Mouse (Mus musculus): ENCODE measurements around the gene St7l. TPM values are rescaled to one million over a fixed set of nuclear protein-coding genes. Genes with fewer than 3 reads are reported as not detected.
A peak's percentile ranks its signal among the peaks of the same experiment; 100 is the strongest.
"Not testable (repeated sequence)": the region's sequence is repeated elsewhere in the genome, so short reads cannot be mapped to it uniquely, and the experiment has no call there.

Gene St7l
- polyA plus RNA-seq, 1 experiment from 2014 or later: 32.6 TPM

DNA sequence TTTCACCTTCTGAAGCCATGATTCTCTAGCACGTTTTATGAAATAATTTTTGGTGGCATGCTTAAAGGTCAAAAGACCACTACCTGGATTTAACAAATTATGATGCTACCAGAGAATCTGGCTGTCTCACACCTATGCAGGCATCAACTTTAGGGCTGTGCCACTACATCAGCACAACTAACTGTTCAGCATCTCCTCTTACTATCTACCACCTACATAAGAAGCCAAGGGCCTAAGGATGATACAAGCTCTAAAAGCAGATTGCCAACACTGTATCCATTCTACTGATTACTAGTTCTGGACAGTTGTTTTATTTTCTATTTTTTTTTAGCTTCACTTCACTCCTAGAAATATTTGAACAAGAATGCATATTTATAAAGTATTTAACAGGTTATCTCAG lies 9.3 kb upstream of the St7l start:
- no peaks in the 10 kb centered on the region for H3K4me1 ChIP-seq
- H3K27ac ChIP-seq: no peak overlapping the region
- no peak overlapping the region for H3K4me3 ChIP-seq
- 94% methylated on average over 1 of the region's 1 CpGs for WGBS
- H3K9me3 ChIP-seq (replicated peaks): no peaks in the 10 kb centered on the region
- H3K9ac ChIP-seq: no peak overlapping the region
- H3K27me3 ChIP-seq: no peaks in the 10 kb centered on the region
- no peak for ATAC-seq
- no peak overlapping the region for H3K4me2 ChIP-seq
- peaks cover 28% of the 10 kb centered on the region for H3K36me3 ChIP-seq (ENCODE audit: poor library complexity, severe bottlenecking)

DNA sequence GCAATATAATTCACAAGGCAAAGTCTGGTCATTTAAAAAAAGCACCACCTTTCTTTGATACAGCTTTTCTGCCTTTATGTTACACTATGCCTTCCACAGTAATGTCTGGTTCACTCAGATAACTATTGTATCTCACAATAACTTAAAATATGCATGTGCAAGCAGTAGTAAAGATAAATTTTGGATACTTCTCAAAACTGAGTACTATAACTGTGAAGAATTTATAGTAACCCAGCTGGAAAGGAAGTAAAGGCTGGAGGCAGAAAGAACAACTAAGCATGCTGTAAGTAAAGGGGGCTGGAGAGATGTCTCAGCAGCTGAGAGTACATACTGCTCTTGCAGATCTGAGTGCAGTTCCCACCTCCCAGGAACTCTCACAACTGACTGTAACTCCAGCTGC lies 8.9 kb upstream of the St7l start:
- no peaks in the 10 kb centered on the region for H3K27me3 ChIP-seq
- H3K9me3 ChIP-seq (replicated peaks): no peaks in the 10 kb centered on the region
- H3K9ac ChIP-seq: no peak overlapping the region
- peaks cover 26% of the 10 kb centered on the region for H3K36me3 ChIP-seq (ENCODE audit: poor library complexity, severe bottlenecking)
- no peaks in the 10 kb centered on the region for H3K4me1 ChIP-seq
- ATAC-seq: no peak
- no peak overlapping the region for H3K4me2 ChIP-seq
- H3K27ac ChIP-seq: no peak overlapping the region
- H3K4me3 ChIP-seq: no peak overlapping the region

DNA sequence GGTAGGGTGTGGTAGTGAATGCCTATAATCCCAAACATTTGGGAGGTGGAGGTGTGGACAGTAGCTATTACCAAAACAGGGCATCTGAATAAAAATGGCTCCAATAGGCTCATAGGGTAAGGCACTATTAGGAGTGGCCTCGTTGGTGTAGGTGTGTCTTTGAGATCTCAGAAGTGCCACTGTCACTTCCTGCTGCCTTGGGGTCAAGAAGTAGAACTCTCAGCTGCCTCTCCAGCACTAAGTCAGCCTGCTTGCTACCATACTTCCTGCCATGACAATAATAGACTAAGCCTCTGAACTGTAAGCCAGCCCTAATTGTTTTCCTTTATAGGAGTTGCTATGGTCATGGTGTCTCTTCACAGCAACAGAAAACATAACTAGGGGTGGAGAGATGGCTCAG lies 7.7 kb upstream of the St7l start:
- Histone ChIP-seq H3K36me3 (ENCODE audit: poor library complexity, severe bottlenecking) (peaks cover 25% of the 10 kb centered on the region), H3K9ac (no peak overlapping the region), H3K4me2 (no peak overlapping the region), H3K9me3 (replicated peaks) (no peaks in the 10 kb centered on the region), H3K4me1 (peaks cover 2% of the 10 kb centered on the region), H3K27ac (no peak overlapping the region), H3K27me3 (no peaks in the 10 kb centered on the region), H3K4me3 (no peak overlapping the region)
- 90% methylated on average over 1 of the region's 1 CpGs for WGBS
- no peak for ATAC-seq

DNA sequence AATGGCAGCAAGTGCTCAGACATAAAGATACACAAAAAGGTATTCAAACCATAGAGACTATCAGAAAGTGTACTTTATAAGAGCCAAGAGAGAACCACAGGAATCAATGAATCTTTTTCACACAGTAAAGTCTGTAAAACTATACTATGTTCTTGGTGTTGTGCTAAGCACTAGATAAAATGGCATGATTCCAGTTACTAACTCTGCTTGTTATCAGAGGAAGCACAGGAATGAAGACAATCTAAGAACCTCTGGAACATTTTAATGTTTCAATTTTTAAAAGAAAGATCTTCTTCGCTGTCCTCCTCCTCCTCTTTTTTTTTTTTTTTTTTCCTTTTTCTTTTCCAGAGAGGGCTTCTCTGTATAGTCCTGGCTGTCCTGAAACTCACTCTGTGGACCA lies 5.2 kb upstream of the St7l start:
- Histone ChIP-seq H3K9me3 (replicated peaks) (no peaks in the 10 kb centered on the region), H3K27me3 (no peaks in the 10 kb centered on the region), H3K4me2 (no peak overlapping the region), H3K9ac (no peak overlapping the region), H3K4me1 (peaks cover 26% of the 10 kb centered on the region), H3K4me3 (no peak overlapping the region), H3K27ac (no peak overlapping the region), H3K36me3 (ENCODE audit: poor library complexity, severe bottlenecking) (peaks cover 25% of the 10 kb centered on the region)
- WGBS: 100% methylated on average over 1 of the region's 1 CpGs
- no peak for ATAC-seq

DNA sequence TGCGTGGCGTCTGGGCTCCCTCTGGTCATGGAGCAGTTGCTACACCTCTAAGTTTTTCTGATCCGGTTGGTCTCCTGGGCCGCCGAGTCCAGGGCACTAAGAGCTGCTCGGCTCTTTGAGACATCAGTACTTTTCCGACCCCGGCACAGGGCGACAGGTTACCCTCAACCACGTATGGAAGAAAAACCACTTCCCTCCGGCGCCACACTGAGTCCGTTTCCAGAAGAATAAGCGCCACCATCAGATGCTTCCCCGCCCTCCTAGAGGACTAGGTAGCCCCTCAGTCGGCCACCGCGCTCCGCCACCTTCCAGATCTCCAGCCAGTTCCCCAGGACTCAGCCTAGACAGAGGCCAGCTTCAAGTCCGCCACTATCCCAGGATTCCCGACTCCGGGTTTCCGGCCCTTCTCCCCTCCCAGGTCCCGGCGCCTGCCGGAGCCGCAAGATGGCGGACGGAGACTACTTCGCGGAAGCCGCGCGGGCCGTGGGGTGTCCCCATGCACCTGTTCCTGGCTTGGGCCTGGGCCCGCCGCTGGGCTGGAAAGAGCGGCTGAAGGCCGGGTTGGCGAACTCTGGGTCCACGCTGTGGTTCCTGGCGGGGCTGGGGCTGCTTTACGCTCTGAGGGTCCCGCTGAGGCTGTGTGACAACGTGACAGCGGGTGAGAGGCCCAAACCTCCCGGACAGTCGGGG lies 991 bp downstream of the St7l start:
- H3K9me3 ChIP-seq (replicated peaks): no peaks in the 10 kb centered on the region
- peak overlapping the region; percentile 93 for H3K27ac ChIP-seq
- H3K4me2 ChIP-seq: peak overlapping the region; percentile 86
- under 1% methylated on average over 44 of the region's 48 CpGs for WGBS
- peaks cover 6% of the 10 kb centered on the region; the same call in 1 of the 2 replicates for H3K36me3 ChIP-seq (ENCODE audit: poor library complexity, severe bottlenecking)
- peak overlapping the region; percentile 72 for H3K4me3 ChIP-seq
- ATAC-seq: peak; percentile 92
- H3K4me1 ChIP-seq: peaks cover 39% of the 10 kb centered on the region
- H3K9ac ChIP-seq: peak overlapping the region; percentile 86
- H3K27me3 ChIP-seq: no peaks in the 10 kb centered on the region

DNA sequence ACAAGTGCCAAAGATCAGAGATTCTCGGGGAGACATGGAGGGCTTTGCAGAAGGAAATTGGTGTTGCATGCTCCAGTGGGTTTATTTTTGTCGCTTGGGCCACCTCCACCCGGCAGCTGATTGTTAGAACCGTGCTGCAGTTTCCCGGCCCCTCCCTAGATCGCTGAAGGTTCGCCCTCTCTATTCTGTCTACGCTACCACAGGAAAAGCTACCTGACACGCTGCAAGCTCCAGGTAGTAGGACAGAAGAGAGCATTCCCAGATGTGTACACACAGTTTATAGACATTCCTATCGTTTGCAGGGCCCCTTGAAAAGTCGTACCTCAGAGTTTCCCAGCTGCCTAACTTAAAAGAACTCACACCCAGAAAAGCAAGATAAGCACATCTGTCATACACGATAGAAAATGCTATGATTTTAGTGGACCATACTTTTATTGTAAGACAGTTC lies 1.6 kb downstream of the St7l start:
- Histone ChIP-seq H3K4me2 (peak overlapping the region; percentile 86), H3K4me1 (peaks cover 39% of the 10 kb centered on the region), H3K27me3 (no peaks in the 10 kb centered on the region), H3K9ac (peak overlapping the region; percentile 86), H3K27ac (peak overlapping the region; percentile 93), H3K9me3 (replicated peaks) (no peaks in the 10 kb centered on the region), H3K4me3 (peak overlapping the region; percentile 72), H3K36me3 (ENCODE audit: poor library complexity, severe bottlenecking) (peaks cover 8% of the 10 kb centered on the region)
- ATAC-seq: peak; percentile 16; the same call in 1 of the 2 replicates
- WGBS: 1% methylated on average over 12 of the region's 12 CpGs

DNA sequence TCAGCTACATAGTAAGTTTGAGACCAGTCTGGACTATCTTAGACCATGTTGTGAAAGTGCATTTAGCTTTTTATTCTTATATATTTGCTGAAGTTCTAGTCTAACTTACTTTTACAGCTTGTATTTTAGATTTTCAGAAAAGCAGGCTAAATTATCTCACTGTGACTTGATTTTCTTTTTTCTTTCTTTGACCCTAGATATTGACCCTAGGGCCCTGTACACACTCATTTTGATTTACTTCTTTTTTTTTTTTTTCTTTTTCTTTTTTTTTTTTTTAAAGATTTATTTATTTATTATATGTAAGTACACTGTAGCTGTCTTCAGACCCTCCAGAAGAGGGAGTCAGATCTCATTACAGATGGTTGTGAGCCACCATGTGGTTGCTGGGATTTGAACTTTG lies 2.9 kb downstream of the St7l start:
- H3K9ac ChIP-seq; H3K27ac ChIP-seq; H3K9me3 ChIP-seq (replicated peaks); H3K27me3 ChIP-seq; ATAC-seq: not testable (repeated sequence)
- Histone ChIP-seq H3K4me1 (peaks cover 31% of the 10 kb centered on the region), H3K4me3 (peak overlapping the region; percentile 72; the same call in 1 of the 2 replicates), H3K36me3 (ENCODE audit: poor library complexity, severe bottlenecking) (peaks cover 21% of the 10 kb centered on the region), H3K4me2 (peak overlapping the region; percentile 86; the same call in 1 of the 2 replicates)

DNA sequence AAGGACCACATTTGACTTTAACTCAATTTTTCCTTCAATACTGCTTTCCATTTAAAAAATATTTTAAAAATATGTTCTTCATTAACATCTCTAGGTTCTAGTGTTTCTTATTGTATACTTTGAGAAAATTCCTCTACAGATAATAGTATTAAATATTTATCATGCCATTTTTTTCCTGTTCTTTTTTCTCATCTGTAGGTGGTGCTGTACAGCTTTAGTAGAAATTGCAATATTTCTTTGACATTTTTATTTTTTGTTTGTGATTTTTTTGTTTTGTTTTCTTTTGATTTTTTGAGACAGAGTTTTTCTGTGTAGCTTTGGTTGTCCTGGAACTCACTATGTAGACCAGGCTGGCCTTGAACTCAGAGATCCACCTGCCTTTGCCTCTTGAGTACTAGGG lies 5.8 kb downstream of the St7l start:
- Histone ChIP-seq H3K4me1 (peaks cover 12% of the 10 kb centered on the region), H3K27ac (no peak overlapping the region), H3K4me3 (no peak overlapping the region), H3K9me3 (replicated peaks) (no peaks in the 10 kb centered on the region), H3K9ac (no peak overlapping the region), H3K4me2 (no peak overlapping the region), H3K27me3 (no peaks in the 10 kb centered on the region), H3K36me3 (ENCODE audit: poor library complexity, severe bottlenecking) (peaks cover 49% of the 10 kb centered on the region)
- no peak for ATAC-seq

DNA sequence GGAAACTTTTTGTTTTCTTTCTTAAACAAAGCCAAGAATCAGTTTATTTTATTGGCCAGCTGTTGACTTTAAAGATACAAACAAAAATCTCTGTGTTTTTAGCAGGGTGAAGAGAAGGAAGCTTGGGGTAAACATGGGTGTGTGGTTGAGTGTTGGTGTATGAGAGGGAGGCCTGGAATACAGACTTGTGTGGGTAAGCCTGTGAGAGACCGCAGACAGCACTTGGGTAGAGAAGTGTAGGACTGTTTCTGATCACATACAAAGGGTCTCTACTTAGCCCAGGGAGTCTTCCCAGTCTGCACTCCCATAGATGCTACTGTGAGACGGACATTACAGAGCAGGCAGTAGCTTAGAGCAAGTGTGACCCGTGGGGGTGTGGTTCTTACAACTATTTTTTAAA lies 24.8 kb downstream of the St7l start:
- H3K27ac ChIP-seq: no peak overlapping the region
- no peak for ATAC-seq

DNA sequence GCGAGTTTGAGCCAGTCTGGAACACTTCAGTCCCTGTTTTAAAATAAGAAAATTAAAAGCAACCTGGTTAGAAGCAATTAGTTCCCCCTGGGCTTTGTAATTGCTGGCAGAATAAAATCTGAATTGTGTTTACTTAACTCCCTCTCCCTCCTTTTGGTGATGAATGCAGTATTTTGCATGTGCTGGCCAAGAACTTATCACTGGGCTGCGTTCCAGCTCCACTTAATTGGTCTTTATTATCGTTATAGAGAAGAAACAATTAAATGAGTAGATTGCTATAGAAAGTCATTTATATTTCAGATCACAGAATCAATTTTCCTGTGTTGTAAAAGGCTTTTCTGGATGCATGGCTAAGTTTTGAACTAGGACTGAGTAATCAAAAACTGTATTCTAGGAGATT lies 32.3 kb downstream of the St7l start:
- no peaks in the 10 kb centered on the region for H3K9me3 ChIP-seq (replicated peaks)
- WGBS: 50% methylated on average over 3 of the region's 3 CpGs
- H3K4me2 ChIP-seq: no peak overlapping the region
- H3K9ac ChIP-seq: no peak overlapping the region
- no peak overlapping the region for H3K27ac ChIP-seq
- ATAC-seq: no peak
- H3K4me3 ChIP-seq: no peak overlapping the region
- no peaks in the 10 kb centered on the region for H3K27me3 ChIP-seq
- peaks cover 5% of the 10 kb centered on the region for H3K4me1 ChIP-seq
- H3K36me3 ChIP-seq (ENCODE audit: poor library complexity, severe bottlenecking): peaks cover 56% of the 10 kb centered on the region

More for the DNA sequence above, 24.8 kb downstream of the St7l start:
- Histone ChIP-seq H3K4me3 (no peak overlapping the region), H3K4me2 (no peak overlapping the region), H3K9ac (no peak overlapping the region), H3K27me3 (no peaks in the 10 kb centered on the region), H3K36me3 (ENCODE audit: poor library complexity, severe bottlenecking) (peaks cover 59% of the 10 kb centered on the region), H3K9me3 (replicated peaks) (no peaks in the 10 kb centered on the region), H3K4me1 (no peaks in the 10 kb centered on the region)
- WGBS: 89% methylated on average over 3 of the region's 3 CpGs

DNA sequence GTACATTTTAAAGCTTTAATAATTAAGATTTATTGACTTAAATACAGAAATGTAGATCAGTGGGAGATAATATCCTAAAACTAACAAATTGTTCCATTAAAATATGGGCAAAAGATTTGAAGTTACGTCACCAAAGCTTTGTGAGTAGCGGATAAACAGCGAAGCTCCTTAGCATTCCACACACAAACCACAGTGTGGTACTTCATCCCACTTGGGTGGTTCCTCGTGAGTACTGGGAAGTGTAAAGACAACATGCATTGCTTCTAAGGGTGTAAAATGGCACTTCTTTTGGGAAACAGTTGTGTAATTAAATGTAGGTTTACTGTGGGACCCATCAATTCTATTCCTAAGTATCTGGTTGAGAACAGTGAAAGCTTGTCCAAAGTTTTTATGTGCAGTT lies 37.3 kb downstream of the St7l start:
- peaks cover under 1% of the 10 kb centered on the region for H3K4me1 ChIP-seq
- H3K9ac ChIP-seq: no peak overlapping the region
- no peak overlapping the region for H3K4me3 ChIP-seq
- H3K27me3 ChIP-seq: no peaks in the 10 kb centered on the region
- no peaks in the 10 kb centered on the region for H3K9me3 ChIP-seq (replicated peaks)
- H3K27ac ChIP-seq: no peak overlapping the region
- no peak for ATAC-seq
- H3K4me2 ChIP-seq: no peak overlapping the region
- H3K36me3 ChIP-seq (ENCODE audit: poor library complexity, severe bottlenecking): peaks cover 46% of the 10 kb centered on the region
- 93% methylated on average over 4 of the region's 4 CpGs for WGBS

DNA sequence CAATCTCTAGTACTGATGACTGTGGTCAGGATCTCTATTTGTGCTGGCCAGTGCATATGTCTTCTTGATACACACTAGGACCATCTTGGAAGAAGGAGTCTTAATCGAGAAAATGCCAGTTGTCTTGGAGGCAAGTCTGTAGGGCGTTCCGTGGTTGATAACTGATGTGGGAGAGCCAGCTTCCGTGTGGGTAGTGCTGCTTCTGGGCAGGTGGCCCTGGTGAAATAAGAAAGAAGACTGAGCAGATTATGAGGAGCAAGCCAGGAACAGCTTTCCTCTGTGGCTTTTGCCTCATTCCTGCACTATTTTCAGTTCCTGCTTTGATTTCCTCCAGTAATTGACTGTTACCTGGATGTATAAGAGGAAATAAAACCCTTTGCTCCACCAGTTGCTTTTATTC lies 41.6 kb downstream of the St7l start:
- ATAC-seq: no peak
- WGBS: 97% methylated on average over 4 of the region's 4 CpGs
- no peak overlapping the region for H3K27ac ChIP-seq
- no peak overlapping the region for H3K4me3 ChIP-seq
- no peaks in the 10 kb centered on the region for H3K4me1 ChIP-seq
- no peaks in the 10 kb centered on the region for H3K9me3 ChIP-seq (replicated peaks)
- H3K9ac ChIP-seq: no peak overlapping the region
- no peak overlapping the region for H3K4me2 ChIP-seq
- H3K27me3 ChIP-seq: no peaks in the 10 kb centered on the region
- H3K36me3 ChIP-seq (ENCODE audit: poor library complexity, severe bottlenecking): peaks cover 33% of the 10 kb centered on the region

DNA sequence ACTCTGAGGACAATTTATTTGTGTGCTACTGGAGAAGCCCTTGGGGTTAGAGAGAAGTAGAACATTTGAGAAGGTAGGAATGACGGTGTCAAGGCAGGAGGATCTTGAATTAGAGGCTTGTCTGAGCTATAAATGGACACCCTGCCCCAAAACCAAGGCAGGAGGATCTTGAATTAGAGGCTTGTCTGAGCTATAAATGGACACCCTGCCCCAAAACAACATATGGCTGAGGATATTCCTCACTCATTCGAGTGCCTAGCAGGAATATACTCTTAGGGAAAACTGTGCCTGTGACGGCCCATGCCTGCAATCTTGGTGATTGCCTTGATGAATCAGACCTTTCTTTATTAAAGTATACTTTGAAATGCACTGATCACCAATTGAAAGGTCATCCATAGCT lies 42.2 kb downstream of the St7l start:
- no peak for ATAC-seq
- 90% methylated on average over 3 of the region's 3 CpGs for WGBS

More for the DNA sequence above, 42.2 kb downstream of the St7l start:
- Histone ChIP-seq H3K4me2 (no peak overlapping the region), H3K27me3 (no peaks in the 10 kb centered on the region), H3K9ac (no peak overlapping the region), H3K27ac (no peak overlapping the region), H3K36me3 (ENCODE audit: poor library complexity, severe bottlenecking) (peaks cover 36% of the 10 kb centered on the region), H3K4me3 (no peak overlapping the region), H3K9me3 (replicated peaks) (no peaks in the 10 kb centered on the region), H3K4me1 (no peaks in the 10 kb centered on the region)
